Mouse (Mus musculus) liver, embryonic 16.5 days (tissue): ENCODE measurements around the gene Ubl4a. TPM values are rescaled to one million over a fixed set of nuclear protein-coding genes. Genes with fewer than 3 reads are reported as not detected.
A peak's percentile ranks its signal among the peaks of the same experiment; 100 is the strongest.
"Not testable (repeated sequence)": the region's sequence is repeated elsewhere in the genome, so short reads cannot be mapped to it uniquely, and the experiment has no call there.

Experiments
- ATAC-seq: fragments of 200-750 bp; cut with Nextera tagmentation; 2 replicates; pipeline ENCODE4 v1.8.0; 2017; ENCODE audit warnings: low read depth, mild to moderate bottlenecking, moderate number of reproducible peaks, moderate library complexity
- H3K27ac ChIP-seq: fragments of 300-500 bp; sonication (generic); 2 replicates; pipeline ENCODE4 v1.5.1; 2014; ENCODE audit warnings: mild to moderate bottlenecking, low read length
- H3K27me3 ChIP-seq: fragments of 300-500 bp; sonication (generic); 2 replicates; pipeline ENCODE4 v1.6.1; 2014; ENCODE audit warnings: low read depth, low read length, mixed read lengths; ENCODE audit not compliant: control insufficient read depth, insufficient read depth
- H3K36me3 ChIP-seq: fragments of 300-500 bp; sonication (generic); 2 replicates; pipeline ENCODE4 v1.6.1; 2014; ENCODE audit warnings: mild to moderate bottlenecking; ENCODE audit not compliant: control insufficient read depth, insufficient read depth
- H3K4me1 ChIP-seq: fragments of 300-500 bp; sonication (generic); 2 replicates; pipeline ENCODE4 v1.6.1; 2014; ENCODE audit warnings: low read depth, low read length, mixed read lengths; ENCODE audit not compliant: control insufficient read depth
- H3K4me2 ChIP-seq: fragments of 300-500 bp; sonication (generic); 2 replicates; pipeline ENCODE4 v1.6.1; 2014; ENCODE audit warnings: low read depth, low read length, mixed read lengths
- H3K4me3 ChIP-seq: fragments of 300-500 bp; sonication (generic); 2 replicates; pipeline ENCODE4 v1.5.1; 2014; ENCODE audit warnings: low read depth, mild to moderate bottlenecking, low read length
- H3K9ac ChIP-seq: fragments of 300-500 bp; sonication (generic); 2 replicates; pipeline ENCODE4 v1.6.1; 2014; ENCODE audit warnings: low read depth, low read length
- H3K9me3 ChIP-seq: fragments of 300-500 bp; sonication (generic); replicated peaks from 2 replicates; pipeline ENCODE4 v1.6.1; 2016; ENCODE audit warnings: low read length; ENCODE audit not compliant: control insufficient read depth
- WGBS: fragments of 180-500 bp; shearing (Covaris S2); extraction: QIAGEN DNeasy Blood & Tissue Kit; methylation state at CpG from one replicate; pipeline ENCODE4 v1.1.7; 2014; ENCODE audit not compliant: insufficient replicate concordance; 5-methylcytosine and 5-hydroxymethylcytosine counted together
- polyA plus RNA-seq: library from polyadenylated mRNA; unstranded; fragments of >200 nt; fragmentation: Nextera tagmentation; extraction: Ambion mirVana; gene quantifications from 2 replicates; pipeline ENCODE4 v1.2.1, GENCODE M21; 2015

Ubl4a gene
- polyA plus RNA-seq, 1 experiment from 2014 or later = 37.1 TPM

DNA sequence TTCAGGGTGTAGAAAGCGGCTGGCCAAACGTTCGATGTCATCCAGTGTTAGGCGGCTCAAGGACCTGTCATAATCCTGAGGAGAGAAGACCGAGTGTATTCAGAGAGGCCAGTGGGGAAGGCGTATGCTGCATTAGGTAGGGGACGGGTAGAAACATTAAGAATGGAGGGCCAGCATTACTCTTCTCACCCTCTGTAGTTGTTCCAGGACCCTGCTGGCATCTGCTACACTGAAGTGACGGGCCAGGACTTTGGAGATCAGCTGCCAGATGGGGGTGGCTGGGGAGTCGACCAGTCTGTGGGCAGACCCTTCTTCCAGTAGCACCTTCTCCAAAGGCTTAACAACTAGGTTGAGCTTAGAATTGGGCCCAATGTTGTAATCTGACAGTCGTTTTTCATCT, 5.5 kb downstream of the Ubl4a start:
- Histone ChIP-seq H3K4me3 (peak overlapping the region; percentile 77), H3K4me2 (peak overlapping the region; percentile 72), H3K9me3 (no peaks in the 10 kb centered on the region), H3K27me3 (no peaks in the 10 kb centered on the region), H3K27ac (no peak overlapping the region; the same call in 1 of the 2 replicates), H3K36me3 (no peaks in the 10 kb centered on the region; the same call in 1 of the 2 replicates), H3K9ac (peak overlapping the region; percentile 87), H3K4me1 (peaks cover 18% of the 10 kb centered on the region)
- 49% methylated on average over 10 of the region's 10 CpGs for WGBS
- ATAC-seq = no peak

DNA sequence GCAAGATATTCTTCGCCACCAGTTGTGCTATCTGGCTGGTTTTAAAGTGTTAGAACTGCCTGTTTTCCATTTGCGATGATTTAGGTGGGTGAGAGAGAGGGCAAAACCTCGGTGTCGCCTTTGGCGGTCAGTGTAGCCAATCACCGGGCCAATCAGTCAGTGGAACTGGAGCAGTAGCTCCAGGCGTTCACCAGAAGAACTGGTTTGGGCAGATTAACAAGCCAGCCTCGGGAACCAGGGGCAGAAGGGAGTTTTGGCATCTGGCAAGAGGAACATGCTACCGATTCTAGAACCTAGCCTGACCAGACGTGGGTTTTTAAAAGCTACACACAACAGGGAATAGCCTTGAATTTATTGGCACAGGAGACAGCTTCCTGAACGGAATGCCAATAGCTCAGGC, 13.8 kb downstream of the Ubl4a start:
- Histone ChIP-seq H3K4me1 (no peaks in the 10 kb centered on the region), H3K36me3 (no peaks in the 10 kb centered on the region), H3K27me3 (no peaks in the 10 kb centered on the region), H3K4me3 (no peak overlapping the region), H3K9me3 (no peaks in the 10 kb centered on the region), H3K27ac (no peak overlapping the region), H3K4me2 (no peak overlapping the region), H3K9ac (no peak overlapping the region)
- 42% methylated on average over 11 of the region's 11 CpGs for WGBS
- no peak for ATAC-seq

- not testable (repeated sequence) for H3K9me3 ChIP-seq, H3K4me2 ChIP-seq, H3K4me3 ChIP-seq, ATAC-seq, H3K27ac ChIP-seq, H3K36me3 ChIP-seq, H3K9ac ChIP-seq, H3K27me3 ChIP-seq, H3K4me1 ChIP-seq
- 97% methylated on average over 2 of the region's 3 CpGs for WGBS
These were observed 15.9 kb downstream of the Ubl4a start for GRCm38 (mm10) chrX:74357069-74357468.

- Histone ChIP-seq H3K27me3 (no peaks in the 10 kb centered on the region), H3K27ac (no peak within 1 kb of the TSS), H3K9me3 (no peaks in the 10 kb centered on the region), H3K36me3 (no peaks in the 10 kb centered on the region), H3K9ac (peak within 1 kb of the TSS; percentile 59), H3K4me1 (no peaks in the 10 kb centered on the region), H3K4me2 (peak within 1 kb of the TSS; percentile 66), H3K4me3 (peak within 1 kb of the TSS; percentile 61)
- 13% methylated on average over 16 of the region's 22 CpGs for WGBS
- peak; percentile 81 for ATAC-seq
These were observed 19.6 kb downstream of the Ubl4a start, which contains the start of gene Lage3 for GRCm38 (mm10) chrX:74353467-74353770. Gene Lage3, minus strand, starts transcription at chrX:74353618.

GRCm38 (mm10) chrX:74352645-74353466, 20.2 kb downstream of the Ubl4a start:
- H3K27me3 ChIP-seq = no peaks in the 10 kb centered on the region
- WGBS = 28% methylated on average over 13 of the region's 13 CpGs
- no peaks in the 10 kb centered on the region for H3K36me3 ChIP-seq
- peak overlapping the region; percentile 61 for H3K4me3 ChIP-seq
- no peak overlapping the region for H3K27ac ChIP-seq
- H3K4me2 ChIP-seq = peak overlapping the region; percentile 66
- H3K9me3 ChIP-seq = no peaks in the 10 kb centered on the region
- H3K9ac ChIP-seq = peak overlapping the region; percentile 59
- no peaks in the 10 kb centered on the region for H3K4me1 ChIP-seq
- ATAC-seq = peak; percentile 50

- no peak overlapping the region for H3K9ac ChIP-seq
- WGBS = 38% methylated on average over 2 of the region's 2 CpGs
- H3K27me3 ChIP-seq = no peaks in the 10 kb centered on the region
- H3K4me2 ChIP-seq = no peak overlapping the region
- H3K9me3 ChIP-seq = no peaks in the 10 kb centered on the region
- H3K4me1 ChIP-seq = no peaks in the 10 kb centered on the region; the same call in 1 of the 2 replicates
- no peak overlapping the region for H3K27ac ChIP-seq
- H3K36me3 ChIP-seq = no peaks in the 10 kb centered on the region
- no peak overlapping the region for H3K4me3 ChIP-seq
- no peak for ATAC-seq
These were observed 42.7 kb downstream of the Ubl4a start for GRCm38 (mm10) chrX:74330166-74330930.

DNA sequence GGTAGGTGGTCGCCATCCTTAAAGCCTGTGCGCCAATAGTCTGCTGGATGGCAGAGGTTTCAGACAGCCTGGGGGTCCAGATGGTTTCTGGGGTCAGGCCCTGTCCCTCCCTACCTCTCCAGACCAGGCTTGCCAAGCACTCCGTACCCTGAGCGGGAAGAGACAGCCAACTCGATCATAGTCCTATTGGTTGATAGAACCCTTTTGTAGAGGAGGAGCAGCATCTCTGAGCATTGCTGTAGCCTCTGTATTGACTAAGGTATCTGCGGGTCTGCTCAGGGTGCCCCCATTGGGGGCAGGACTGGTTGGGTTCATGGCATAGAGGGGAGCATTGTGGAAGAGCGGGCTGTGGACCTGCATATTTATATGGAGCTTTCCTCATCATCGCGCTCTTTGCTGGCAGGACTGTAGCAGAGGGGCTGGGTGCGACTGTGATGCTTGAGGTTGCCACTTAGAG, 43.8 kb downstream of the Ubl4a start:
- Histone ChIP-seq H3K27me3 (no peaks in the 10 kb centered on the region), H3K9me3 (no peaks in the 10 kb centered on the region), H3K9ac (peak overlapping the region; percentile 52), H3K27ac (no peak overlapping the region), H3K4me2 (peak overlapping the region; percentile 65), H3K36me3 (no peaks in the 10 kb centered on the region), H3K4me3 (peak overlapping the region; percentile 50), H3K4me1 (no peaks in the 10 kb centered on the region; the same call in 1 of the 2 replicates)
- WGBS = 29% methylated on average over 8 of the region's 10 CpGs
- ATAC-seq = no peak

GRCm38 (mm10) chrX:74328725-74329161, 44.3 kb downstream of the Ubl4a start, which contains the start of gene Plxna3:
Gene Plxna3, plus strand, starts transcription at chrX:74329066.
- 15% methylated on average over 27 of the region's 30 CpGs for WGBS
- peak within 1 kb of the TSS; percentile 65 for H3K4me2 ChIP-seq
- H3K27me3 ChIP-seq = no peaks in the 10 kb centered on the region
- H3K9ac ChIP-seq = peak within 1 kb of the TSS; percentile 52
- no peaks in the 10 kb centered on the region for H3K36me3 ChIP-seq
- H3K4me1 ChIP-seq = no peaks in the 10 kb centered on the region; the same call in 1 of the 2 replicates
- ATAC-seq = peak; percentile 92
- H3K4me3 ChIP-seq = peak within 1 kb of the TSS; percentile 50
- no peak within 1 kb of the TSS for H3K27ac ChIP-seq
- H3K9me3 ChIP-seq = no peaks in the 10 kb centered on the region
